Mouse (Mus musculus) kidney, adult 2 months (tissue): ENCODE measurements around the gene Map4k4.

Source experiments
- CTCF ChIP-seq: fragments of 200-500 bp; conservative IDR thresholded peaks from 2 replicates; pipeline ENCODE4 v1.5.1; 2011; ENCODE audit warnings: low read depth, mild to moderate bottlenecking, control low read depth, low read length, moderate library complexity, mixed read lengths; ENCODE audit not compliant: insufficient read depth, insufficient read length
- POLR2A ChIP-seq: fragments of 200-500 bp; IDR thresholded peaks from one replicate; pipeline ENCODE4 v1.6.1; 2011; ENCODE audit warnings: low read depth, low read length, control low read depth

- TF ChIP-seq POLR2A (no peak), CTCF (no peak)
Observed at GRCm38 (mm10) chr1:39893153-39893880, 7.4 kb upstream of the Map4k4 start.
